Mouse (Mus musculus) cerebellum, adult 2 months (tissue): ENCODE measurements around the gene Dgkq.

ENCODE experiments used
- CTCF ChIP-seq: fragments of 200-500 bp; IDR thresholded peaks from 2 replicates; pipeline ENCODE4 v1.5.1; 2011; ENCODE audit warnings: low read depth, mild to moderate bottlenecking, control low read depth, low read length, moderate library complexity, borderline replicate concordance; ENCODE audit not compliant: insufficient read depth
- POLR2A ChIP-seq: fragments of 200-500 bp; IDR thresholded peaks from 2 replicates; pipeline ENCODE4 v1.6.1; 2011; ENCODE audit warnings: low read length, control low read depth, borderline replicate concordance; ENCODE audit not compliant: insufficient read depth

DNA sequence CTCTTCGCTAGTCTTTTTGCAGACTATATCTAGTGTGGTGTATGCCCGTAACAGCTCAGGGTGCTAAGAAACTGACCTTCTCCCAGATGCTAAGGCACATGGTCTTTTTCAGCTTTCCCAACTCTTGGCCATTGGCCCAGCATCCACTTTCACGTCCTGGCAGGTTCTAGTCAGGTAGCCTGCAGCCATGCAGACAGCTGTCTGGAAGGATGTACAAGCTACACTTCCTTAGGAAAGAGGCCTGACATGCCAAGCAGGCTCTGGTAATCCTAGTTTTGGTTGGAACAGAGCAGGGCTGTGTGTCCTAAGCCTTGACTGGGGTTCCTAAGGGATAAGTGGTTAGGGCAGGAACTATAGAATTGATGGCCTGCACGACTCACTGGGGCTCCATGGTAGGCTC, 6.7 kb downstream of the Dgkq start:
- TF ChIP-seq CTCF, result no peak
- TF ChIP-seq POLR2A, result no peak
